Mouse (Mus musculus) brain, embryonic 18.5 days (tissue): Measurements from ENCODE around the gene Plcl2.
"Not testable (repeated sequence)": the region's sequence is repeated elsewhere in the genome, so short reads cannot be mapped to it uniquely, and the experiment has no call there.

Source experiments
- DNase-seq: peaks from one replicate; pipeline ENCODE4 v3.0.0-alpha.2; 2012; ENCODE audit warnings: low read depth, low spot score

Plcl2 gene

DNA sequence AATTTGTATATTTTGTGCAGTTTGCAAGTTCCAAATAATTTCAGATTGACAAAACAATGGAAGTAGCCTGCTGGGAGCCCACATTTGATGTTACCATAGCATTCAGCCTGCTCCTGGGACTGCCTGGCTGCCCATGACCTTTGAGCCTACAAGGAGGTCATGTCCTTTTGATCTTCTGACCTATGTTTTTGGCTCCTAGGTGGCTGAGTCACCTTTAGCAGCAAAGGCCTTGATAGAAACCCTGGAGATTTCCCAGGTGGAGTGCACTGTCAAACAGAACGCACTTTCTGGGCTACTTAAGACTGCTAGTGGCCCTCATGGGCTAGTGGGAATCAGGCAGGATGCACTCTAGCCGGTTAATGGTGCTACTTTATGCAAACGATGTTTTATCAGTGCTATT lies 112.8 kb downstream of the Plcl2 start:
- DNase-seq, result no peak

DNA sequence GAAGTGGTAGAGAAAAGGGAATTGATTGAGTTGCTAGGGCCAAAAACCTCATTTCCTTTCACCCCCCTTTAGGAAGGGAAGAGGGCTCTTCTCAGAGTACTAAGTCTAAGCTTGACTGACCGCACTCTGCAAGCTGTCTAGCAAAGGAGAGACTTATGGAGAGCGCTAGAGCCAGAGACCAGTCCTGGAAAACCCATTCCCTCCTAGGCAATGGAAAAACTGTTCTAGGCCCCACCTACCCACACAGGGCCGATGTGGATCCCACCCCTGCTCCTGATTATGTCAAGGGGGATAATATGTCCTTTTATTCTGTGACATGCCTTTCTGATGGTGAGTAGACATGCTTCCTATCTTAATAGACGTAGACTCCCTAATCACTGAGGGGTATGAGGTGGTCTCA lies 116.4 kb downstream of the Plcl2 start:
- no peak for DNase-seq

DNA sequence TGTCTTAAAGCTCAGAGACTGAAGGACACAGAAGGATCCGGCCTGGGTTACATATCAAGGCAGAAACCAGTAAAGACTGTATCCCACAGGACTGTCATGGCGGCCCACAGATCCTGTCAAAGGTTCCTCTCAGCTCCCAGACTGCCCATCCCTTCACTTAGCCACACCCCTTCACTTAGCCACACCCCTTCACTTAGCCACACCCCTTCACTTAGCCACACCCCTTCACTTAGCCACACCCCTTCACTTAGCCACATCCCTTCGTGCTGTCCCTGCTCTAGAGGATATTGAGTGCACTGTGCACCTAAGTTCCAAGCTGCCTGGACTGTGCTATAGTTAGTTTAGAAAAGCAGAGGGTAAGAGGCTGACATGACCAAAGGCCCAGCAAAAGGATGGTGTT lies 118.5 kb downstream of the Plcl2 start:
- no peak for DNase-seq

DNA sequence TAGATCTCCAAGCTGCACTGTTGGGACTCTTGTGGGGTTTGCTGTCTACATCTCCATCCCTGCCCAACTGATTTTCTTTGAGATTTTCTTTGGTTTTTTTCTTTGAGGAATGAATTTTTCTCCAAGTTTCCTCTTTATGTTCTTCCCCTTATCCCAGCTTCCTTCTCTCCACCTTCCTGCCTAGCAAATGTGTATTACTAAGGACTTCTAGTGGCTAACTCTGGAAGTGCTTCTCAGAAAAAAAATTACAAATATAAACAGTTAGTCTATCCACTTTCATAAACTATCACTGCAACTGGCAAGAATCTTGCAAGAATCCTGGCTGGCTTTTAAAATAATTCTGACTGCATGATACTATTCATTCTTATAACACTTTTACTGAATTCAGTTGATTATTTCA lies 119.5 kb downstream of the Plcl2 start:
- no peak for DNase-seq

DNA sequence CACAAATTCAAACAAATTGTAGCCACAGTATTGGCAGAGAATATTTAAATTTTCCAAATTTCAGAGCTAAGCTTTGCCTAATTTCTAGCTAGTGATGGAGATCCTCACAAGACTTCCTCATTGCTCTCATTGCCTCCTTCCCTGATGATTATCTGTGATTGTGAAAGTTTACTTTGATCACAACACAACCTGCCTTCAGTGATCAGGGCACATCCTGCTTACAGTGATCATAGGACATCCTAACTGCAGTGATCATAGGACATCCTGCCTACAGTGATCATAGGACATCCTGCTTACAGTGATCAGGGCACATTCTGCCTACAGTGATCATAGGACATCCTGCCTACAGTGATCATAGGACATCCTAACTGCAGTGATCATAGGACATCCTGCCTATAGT lies 121.8 kb downstream of the Plcl2 start:
- not testable (repeated sequence) for DNase-seq

DNA sequence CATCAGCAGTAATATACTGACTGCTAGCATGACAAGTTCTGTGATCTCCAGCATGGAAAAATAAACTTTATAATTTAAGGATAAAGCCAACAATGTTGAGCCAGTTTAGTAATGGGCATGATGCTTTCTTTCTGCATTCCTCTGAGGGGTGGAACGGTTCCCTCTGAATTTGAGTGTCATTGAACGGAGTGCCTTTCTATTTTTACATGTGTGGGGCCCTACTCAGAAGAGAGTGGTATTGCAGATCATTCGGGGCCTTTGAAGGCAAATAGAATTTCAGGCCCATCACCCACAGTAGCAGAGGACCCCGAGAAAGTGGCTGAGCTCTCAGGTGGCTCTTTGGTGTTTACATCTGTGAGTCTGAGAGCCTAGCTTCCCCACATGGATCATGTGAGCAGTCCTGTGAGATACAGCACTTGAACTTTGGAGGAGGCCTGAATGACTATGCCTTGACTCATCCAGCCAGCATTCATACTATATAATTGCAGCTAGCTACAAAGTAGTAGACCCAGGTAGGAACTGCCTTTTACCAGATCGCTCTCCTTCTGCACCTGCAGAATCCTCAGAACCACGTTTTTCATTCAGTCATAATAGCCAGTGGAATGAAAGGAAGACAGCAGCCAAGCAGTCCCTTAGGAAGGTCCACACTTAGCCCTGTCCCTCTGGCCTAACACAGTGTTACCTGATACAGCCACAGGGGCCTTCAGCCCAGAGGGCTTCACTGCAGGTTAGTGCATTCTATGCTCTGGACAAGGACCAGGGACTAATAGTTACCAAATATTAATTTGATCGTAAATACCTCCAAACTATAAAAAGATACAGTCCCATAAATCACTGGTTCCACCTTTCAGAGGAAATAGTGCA lies 125.0 kb downstream of the Plcl2 start:
- no peak for DNase-seq

DNA sequence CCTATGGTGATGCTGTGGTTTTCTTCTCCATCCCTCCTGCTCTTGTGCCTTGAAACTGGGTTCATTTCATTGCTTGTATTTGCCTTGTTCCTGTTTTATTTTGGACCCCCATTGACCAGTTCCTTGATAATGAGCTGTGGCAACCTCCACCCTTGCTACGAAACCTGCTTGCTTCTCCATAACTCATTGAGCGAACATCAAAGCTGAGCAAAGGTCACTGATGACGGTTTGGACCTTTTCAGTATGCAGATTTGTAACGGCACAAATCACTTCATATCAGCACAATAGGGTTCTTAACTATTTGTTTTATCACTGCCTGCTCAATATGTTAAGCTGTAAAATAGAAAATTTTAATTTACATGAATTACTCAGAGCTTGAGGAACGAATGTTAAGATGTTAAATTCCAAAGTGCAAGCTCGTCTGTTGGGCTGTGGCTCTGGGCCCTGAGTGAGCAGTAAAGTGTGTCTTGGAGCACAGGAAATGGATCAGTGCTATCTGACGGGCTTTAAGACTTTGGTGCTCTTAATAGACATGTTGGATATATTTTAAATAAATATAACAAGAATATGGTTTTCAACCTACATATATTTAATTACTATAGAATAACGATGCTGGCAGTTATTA lies 126.9 kb downstream of the Plcl2 start:
- DNase-seq, result no peak

DNA sequence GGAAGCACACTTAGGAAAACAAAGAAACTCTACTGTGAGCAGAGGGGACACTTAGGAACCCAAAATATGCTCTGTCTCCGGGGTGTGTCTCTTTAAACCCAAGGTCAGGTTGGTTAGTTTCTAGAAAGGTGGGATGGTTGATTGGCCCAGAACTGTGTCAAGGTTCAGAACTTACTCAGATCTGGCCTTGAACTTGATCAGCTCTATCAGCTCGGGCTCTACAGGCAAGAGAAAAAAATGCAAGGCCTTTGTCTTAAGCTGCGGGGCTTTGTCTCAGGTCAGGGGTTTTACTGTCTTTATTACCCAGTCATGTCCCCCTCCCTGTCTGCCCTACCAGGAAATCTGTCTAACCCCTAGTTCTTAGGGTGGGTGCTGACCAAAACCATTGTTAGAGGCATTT lies 129.6 kb downstream of the Plcl2 start:
- DNase-seq, result no peak

DNA sequence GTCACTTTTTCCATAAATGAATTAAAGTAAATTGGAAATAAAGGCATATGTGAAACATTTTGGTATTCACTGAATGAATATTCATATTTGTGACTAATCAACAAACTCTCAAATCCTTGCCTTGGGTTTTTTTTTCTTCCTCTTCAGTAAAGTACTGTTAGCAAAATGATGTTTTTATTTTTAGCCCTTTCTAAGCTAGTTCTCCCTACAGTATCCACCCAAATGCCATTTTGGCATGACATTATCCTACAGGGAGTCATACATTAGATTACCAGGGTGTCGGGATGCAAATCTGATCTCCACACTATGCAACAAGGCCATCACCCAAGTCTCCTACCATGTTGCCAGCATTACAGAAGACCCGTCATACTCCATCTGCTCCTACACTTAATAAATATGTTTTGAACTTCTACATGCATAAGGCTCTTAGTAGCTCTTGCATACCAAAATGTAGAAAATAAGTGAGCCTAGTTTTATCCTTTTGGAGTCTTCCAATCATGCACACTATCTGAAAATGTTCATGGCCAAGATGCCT lies 131.9 kb downstream of the Plcl2 start:
- DNase-seq, result peak; percentile 43

DNA sequence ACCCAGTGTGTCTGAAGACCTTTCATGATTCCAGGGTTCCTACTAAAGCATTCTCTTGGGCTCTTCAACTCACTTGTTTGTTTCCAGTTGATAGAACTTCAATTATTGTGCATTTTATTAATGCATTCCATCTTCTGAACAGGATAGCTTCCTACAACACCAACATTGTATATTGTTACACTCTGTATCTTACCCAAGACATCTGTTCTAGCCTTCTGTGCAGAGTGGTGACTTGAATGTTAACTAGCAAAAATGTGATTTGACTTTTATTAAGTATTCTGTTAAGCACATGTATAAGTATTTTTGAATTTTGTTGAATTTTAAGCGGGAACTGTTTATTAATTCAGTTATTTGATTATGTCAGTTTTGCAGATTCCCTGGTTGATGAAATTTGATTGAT lies 132.7 kb downstream of the Plcl2 start:
- no peak for DNase-seq

DNA sequence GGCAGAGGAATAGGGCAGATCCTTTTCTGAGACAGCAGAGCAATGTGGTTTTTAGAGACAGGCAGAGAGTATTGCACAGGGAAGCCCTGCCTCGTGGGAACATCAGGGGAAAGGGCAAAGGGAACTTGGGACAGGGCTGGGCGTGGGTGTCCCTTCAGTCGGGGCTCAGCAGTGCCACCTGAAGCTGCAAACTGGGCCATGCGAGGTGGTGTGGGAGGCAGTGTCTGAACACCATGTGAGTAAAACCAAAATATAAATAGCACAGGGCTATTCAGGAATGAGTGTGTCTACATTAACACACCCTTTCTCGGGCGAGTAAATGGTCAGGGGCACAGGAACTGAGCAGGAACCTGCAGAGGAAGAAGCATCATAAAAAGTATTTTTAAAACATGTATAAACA lies 134.2 kb downstream of the Plcl2 start:
- DNase-seq, result no peak

DNA sequence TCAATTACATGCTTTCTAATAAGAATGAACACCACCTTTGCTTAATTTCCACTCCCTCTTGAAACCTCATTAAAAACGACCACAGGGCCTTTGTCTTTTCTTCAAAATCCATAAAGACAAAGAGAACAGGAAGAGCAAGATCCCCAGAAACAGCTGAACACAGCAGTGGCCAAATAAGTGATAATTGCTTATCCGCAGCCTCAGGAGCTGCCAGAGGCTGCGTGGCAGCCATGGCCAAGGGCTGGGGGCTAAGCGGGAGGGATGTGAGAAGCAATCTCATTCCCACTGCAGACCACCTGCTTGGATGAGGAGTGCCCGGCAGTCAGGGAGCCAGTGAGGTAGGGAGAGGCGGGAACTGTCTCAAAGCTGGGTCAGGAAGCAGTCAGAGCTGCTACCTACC lies 134.8 kb downstream of the Plcl2 start:
- no peak for DNase-seq

DNA sequence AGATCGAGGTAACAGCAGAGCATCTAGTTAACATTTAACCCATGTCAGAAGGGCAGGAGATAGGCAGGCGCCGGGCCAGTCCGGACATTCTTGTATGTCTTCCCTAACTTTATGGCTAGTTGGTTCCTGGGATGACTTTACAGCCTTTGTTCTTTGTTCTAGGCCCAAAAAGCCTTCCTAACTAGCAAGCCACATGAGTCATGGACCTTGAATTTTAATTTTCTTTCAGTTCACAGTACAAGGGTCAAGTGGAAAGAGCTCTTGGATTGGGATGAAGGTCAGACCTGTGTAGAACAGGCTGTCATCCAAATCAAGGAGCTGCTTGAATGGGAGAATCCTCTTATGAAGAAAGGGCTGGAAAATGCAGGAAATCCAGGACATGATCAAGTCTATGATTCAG lies 138.9 kb downstream of the Plcl2 start:
- not testable (repeated sequence) for DNase-seq

DNA sequence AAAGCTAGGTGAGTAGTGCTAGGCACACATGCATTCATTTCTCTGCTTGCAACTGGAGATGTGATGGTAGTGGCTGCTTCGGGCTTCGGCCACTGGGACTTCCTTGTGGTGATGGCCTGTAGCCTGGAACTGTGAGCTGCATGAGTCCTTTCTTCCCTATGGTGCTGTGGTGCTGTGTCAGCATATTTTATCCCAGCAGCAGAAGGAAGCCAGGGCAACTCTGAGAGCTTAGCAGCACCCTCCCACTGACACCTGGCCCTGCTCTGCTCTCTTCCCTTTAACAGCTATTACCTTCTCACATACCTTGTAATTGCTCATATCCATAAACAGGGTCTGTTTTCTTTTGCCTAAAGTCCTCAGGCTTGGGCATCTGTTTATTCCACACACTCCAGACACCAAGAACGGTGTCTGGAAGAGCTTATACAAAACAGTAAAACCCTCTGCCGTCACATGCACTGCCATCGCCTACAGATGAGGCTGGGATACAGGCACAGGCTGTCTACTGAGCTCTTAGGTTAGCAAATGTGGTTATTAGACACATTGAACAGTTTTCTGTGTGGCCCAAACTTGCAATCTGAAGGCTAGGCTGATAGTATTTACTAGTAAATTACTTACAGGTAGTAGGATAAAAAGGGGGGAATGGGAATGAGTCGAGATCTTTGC lies 139.7 kb downstream of the Plcl2 start:
- no peak for DNase-seq

DNA sequence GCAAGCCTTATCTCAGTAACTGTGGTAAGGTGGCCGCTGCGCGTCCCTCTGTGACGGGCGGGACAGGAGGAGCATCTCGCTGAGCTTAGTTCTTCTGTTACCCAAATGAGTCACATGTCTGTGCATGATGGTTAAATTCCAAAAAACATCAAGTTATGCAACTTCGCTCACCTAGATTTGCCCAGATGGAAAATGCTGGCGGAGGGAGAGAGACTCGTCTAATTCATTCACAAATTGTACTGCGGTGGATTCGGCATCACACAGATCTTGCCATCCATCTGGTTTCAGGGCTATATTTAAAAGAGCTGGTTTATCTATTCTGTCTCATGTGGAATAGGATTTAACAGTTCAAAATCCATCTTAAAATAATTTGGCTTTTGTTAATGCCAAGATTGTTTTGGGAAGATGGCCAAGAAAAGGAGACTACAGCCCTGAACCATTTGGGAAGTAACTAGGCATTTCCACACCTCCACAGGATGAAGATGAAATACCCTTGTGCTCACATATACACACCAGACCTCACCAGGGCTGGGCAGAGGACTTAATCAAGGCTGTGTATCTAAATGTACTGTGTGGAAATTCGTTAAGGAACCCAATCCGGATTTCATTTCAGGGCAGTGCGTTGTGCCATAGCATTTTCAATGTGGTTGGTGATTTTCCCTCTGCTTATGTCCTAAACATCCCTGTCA lies 141.5 kb downstream of the Plcl2 start:
- peak; percentile 47 for DNase-seq

DNA sequence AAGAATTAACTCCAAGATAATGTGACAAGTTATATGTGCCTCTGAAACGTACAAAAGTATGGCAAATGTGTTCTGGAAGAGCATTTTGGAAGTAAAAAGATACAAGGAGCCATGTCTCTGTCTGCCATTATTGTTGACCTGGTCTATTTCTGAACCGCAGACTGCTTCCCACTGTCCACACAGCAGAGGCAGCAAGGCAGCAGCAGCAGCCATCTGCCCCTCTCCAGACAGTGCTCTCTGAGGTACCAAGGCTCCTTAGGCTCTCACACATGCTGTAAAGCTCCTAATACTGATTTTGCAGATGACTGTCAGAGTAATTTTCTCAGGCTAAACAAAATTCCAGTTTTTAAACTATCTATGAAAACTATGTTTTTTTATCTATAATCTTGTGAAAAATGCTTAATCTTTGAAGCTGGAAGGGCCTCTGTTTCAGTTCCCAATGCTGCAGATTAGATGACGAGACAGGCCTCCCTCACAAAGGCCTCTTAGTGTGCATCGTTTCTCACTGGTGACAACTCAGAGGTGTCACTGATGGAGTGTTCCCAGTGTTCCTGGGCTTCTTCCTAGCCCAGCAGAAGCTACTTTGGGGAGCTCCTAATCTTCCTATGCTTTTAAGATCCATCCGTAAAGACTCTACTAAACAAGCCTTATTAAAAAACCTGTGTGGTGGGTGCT lies 145.7 kb downstream of the Plcl2 start:
- DNase-seq, result no peak

DNA sequence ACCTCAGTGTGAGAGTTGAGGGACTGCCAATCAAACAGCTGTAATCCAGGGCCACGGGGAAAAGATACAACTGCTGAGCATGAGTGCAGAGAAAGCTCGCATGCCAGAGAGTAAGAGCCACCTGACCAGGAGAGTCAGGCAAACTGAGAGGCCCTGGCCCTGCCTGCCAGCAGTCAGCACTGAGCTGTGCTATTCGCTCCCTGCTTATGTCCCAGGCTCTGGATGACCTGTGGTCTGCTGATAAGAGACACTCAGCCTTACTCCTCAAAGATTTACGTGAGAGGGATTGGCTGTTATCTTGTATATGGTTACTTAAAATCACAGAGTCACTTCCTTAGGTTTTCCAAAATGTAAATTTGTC lies 146.2 kb downstream of the Plcl2 start:
- DNase-seq, result no peak

DNA sequence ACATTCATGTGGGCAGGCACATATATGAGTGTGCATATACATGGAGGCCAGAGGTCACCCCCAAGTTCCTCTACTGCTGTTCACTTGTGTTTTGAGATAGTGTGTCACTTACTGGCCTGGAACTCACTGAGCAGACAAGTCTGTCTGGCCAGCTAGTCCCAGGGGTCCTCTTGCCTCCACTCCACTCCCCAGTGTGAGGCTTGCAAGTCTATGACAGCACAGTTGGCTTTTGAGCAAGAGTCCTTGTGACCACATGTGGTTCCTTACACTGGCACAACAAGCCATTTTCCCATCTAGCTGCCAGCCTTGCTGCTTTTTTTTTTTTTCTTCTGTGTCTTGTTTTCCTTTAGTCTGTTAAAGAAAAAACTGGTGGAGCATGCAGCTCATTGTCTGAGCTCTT lies 148.1 kb downstream of the Plcl2 start:
- DNase-seq, result no peak

DNA sequence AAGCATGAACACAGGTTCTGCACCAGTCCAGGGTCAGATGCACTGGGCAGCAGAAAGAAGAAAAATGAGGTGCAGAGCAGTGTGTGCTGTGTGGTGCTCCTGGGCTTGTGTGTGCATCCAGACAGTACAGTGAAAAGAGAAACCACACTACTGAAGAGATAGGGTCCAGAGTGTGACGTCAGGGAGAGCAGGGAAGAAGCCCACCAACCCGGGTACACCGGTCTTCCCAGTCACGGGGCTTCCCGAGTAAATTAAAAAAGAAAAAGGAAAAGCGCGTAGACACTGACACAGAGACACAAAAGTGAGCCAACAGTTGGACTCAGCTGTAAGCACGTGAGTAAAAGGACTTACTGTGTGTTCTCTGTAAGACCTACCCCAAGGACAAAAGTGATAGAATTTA lies 149.7 kb downstream of the Plcl2 start:
- DNase-seq, result no peak

DNA sequence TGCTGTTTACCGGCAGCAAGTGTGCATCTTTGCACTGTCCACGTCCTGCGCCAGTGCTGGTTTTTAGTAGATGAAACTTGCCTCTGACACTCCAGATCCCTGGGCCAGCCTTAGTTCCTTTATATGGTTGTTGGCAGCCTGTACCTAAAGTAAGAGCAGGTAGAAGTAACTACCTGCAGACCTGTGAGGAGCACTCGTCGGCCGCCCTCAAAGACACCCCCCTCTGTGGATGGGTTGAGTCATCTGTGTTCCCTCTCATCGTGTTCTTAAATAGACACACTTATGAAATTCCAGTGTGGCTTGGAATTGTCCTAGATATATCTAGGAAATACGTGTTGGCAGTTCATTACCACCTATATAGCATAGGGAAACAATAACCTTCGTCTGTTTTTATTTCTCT lies 158.4 kb downstream of the Plcl2 start:
- no peak for DNase-seq

DNA sequence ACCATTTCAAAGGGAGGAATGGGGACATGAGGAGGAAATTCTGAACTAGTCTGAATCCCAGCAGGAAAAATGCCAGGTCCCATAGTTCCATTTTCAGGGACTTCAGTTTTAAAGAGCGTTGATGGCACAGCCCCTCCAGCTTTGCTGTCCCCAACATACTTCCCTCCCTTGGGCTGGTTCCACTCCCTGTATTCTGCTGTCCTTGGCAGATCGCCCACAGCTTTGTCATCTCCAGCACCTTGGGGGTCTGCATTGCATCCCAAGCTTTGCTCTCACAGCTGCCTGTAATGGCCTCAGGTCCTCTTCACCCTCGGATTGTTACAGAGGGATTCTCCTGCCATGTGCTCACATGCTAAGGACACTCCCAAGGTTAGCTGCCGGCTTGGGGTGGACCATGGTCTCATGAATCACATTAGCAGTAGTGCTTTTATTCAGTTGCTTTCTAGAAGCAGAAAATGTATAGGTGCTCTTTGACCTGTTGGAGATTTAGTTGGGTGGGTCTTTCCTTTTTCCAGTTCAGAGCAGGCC lies 159.5 kb downstream of the Plcl2 start:
- DNase-seq, result no peak
